In the genomic region with DNA sequence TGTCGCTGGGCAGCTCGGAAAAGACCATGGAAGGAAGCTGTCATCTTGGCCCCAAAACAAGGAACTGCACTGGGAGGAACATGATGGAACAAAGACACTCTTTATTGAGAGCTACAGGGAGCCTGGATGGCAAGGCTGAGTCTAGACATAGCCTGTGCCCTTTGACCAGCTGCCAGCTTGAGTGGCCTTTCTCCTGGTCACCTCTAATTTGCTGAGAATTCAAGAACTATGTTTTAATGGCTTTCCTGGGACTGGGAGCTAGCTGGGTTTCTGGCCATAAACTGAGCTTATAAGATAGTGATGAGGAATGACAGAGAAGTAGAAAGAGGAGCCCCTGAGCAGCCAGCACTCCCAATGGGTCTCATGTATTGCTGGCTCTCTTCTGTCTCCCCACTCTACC, we compare ENCODE assay signal across 12 mouse cellular contexts. TPM values are rescaled to one million over a fixed set of nuclear protein-coding genes. Genes with fewer than 3 reads are reported as not detected.
"Had no signal": no experiment of that assay in that cellular context is flagged by ENCODE, and none has a peak within 500 bp of the region (broad histone marks: within the 10 kb centered on the region; RNA-seq: fewer than 3 reads in every experiment).

No protein-coding gene starts in this region.

- H3K4me3 ChIP-seq: limb, embryonic 12.5 days; midbrain, embryonic 12.5 days; neural tube, embryonic 13.5 days; stomach, embryonic 15.5 days had no signal

- H3K27ac ChIP-seq: limb, embryonic 12.5 days; midbrain, embryonic 12.5 days; neural tube, embryonic 13.5 days; stomach, embryonic 15.5 days had no signal

- H3K36me3 ChIP-seq: limb, embryonic 12.5 days; midbrain, embryonic 12.5 days; neural tube, embryonic 13.5 days; stomach, embryonic 15.5 days had no signal

- H3K9ac ChIP-seq: limb, embryonic 12.5 days; midbrain, embryonic 12.5 days; neural tube, embryonic 13.5 days; stomach, embryonic 15.5 days had no signal

- DNase-seq: retina, postnatal 1 day; right cerebral cortex, postnatal 4 days; thymus, adult 2 months; thymus, postnatal 25 days had no signal

- H3K27me3 ChIP-seq: stomach, embryonic 15.5 days had no signal

- H3K9me3 ChIP-seq: limb, embryonic 12.5 days; midbrain, embryonic 12.5 days; neural tube, embryonic 13.5 days; stomach, embryonic 15.5 days had no signal

RNA-seq across cellular contexts. Expression of gene Eps8l2, which starts 4.5 kb away (rescaled TPM):
- polyA plus RNA-seq: inflammation-experienced regulatory T-cells, adult 6 months had no signal

RNA-seq across cellular contexts. Expression of gene Drd4, which starts 51.4 kb away (rescaled TPM):
- total RNA-seq: layer of hippocampus, adult 18-20 months; megakaryocyte-erythroid progenitor cell, adult 5-6 weeks had no signal
- polyA plus RNA-seq: inflammation-experienced regulatory T-cells, adult 6 months; liver, embryonic 16.5 days had no signal
